Mouse (Mus musculus): ENCODE results near the gene Bpifb9b. TPM values are rescaled to one million over a fixed set of nuclear protein-coding genes. Genes with fewer than 3 reads are reported as not detected.
"Not testable (repeated sequence)": the region's sequence is repeated elsewhere in the genome, so short reads cannot be mapped to it uniquely, and the experiment has no call there.

Bpifb9b gene
- polyA plus RNA-seq (2012; rRNA removed): not detected in 2 replicates

GRCm38 (mm10) chr2:154306927-154307326, at the start of gene Bpifb9b:
Gene Bpifb9b, plus strand, starts transcription at chr2:154307227.
- H3K4me3 ChIP-seq (ENCODE audit: control insufficient read depth, low read depth, low read length); H3K36me3 ChIP-seq (ENCODE audit: control insufficient read depth, insufficient read depth, low read length); H3K4me1 ChIP-seq (ENCODE audit: control insufficient read depth, insufficient read depth, low read length); H3K27ac ChIP-seq (ENCODE audit: control insufficient read depth, insufficient read depth, low read depth, low read length); H3K27me3 ChIP-seq (ENCODE audit: control insufficient read depth, insufficient read depth, low read length): not testable (repeated sequence)

GRCm38 (mm10) chr2:154257554-154257953, 49.5 kb upstream of the Bpifb9b start, which contains the start of gene Bpifb9a:
Gene Bpifb9a, plus strand, starts transcription at chr2:154257854.
- not testable (repeated sequence) for H3K4me1 ChIP-seq (ENCODE audit: control insufficient read depth, insufficient read depth, low read length); H3K27me3 ChIP-seq (ENCODE audit: control insufficient read depth, insufficient read depth, low read length); H3K4me3 ChIP-seq (ENCODE audit: control insufficient read depth, low read depth, low read length); H3K36me3 ChIP-seq (ENCODE audit: control insufficient read depth, insufficient read depth, low read length); H3K27ac ChIP-seq (ENCODE audit: control insufficient read depth, insufficient read depth, low read depth, low read length)

GRCm38 (mm10) chr2:154264397-154264796, 42.6 kb upstream of the Bpifb9b start:
- not testable (repeated sequence) for H3K27me3 ChIP-seq (ENCODE audit: control insufficient read depth, insufficient read depth, low read length); H3K4me1 ChIP-seq (ENCODE audit: control insufficient read depth, insufficient read depth, low read length); H3K36me3 ChIP-seq (ENCODE audit: control insufficient read depth, insufficient read depth, low read length); H3K27ac ChIP-seq (ENCODE audit: control insufficient read depth, insufficient read depth, low read depth, low read length); H3K4me3 ChIP-seq (ENCODE audit: control insufficient read depth, low read depth, low read length)

GRCm38 (mm10) chr2:154291866-154292265, 15.2 kb upstream of the Bpifb9b start:
- not testable (repeated sequence) for H3K27ac ChIP-seq (ENCODE audit: control insufficient read depth, insufficient read depth, low read depth, low read length); H3K4me3 ChIP-seq (ENCODE audit: control insufficient read depth, low read depth, low read length); H3K4me1 ChIP-seq (ENCODE audit: control insufficient read depth, insufficient read depth, low read length); H3K36me3 ChIP-seq (ENCODE audit: control insufficient read depth, insufficient read depth, low read length); H3K27me3 ChIP-seq (ENCODE audit: control insufficient read depth, insufficient read depth, low read length)

GRCm38 (mm10) chr2:154292833-154293232, 14.2 kb upstream of the Bpifb9b start:
- H3K27me3 ChIP-seq (ENCODE audit: control insufficient read depth, insufficient read depth, low read length): no peaks in the 10 kb centered on the region
- H3K36me3 ChIP-seq (ENCODE audit: control insufficient read depth, insufficient read depth, low read length): peaks cover 2% of the 10 kb centered on the region; the same call in 1 of the 2 replicates
- TF ChIP-seq POLR2A (IDR thresholded peaks at IDR 0.05; ENCODE audit: control insufficient read depth, low read depth, low read length): no peak
- TF ChIP-seq CTCF (IDR thresholded peaks at IDR 0.05; ENCODE audit: control insufficient read depth, insufficient read depth, insufficient replicate concordance, low read depth, low read length): no peak
- no peak overlapping the region for H3K4me3 ChIP-seq (ENCODE audit: control insufficient read depth, low read depth, low read length)
- H3K27ac ChIP-seq (ENCODE audit: control insufficient read depth, insufficient read depth, low read depth, low read length): peak overlapping the region; percentile 59; the same call in 1 of the 2 replicates
- no peaks in the 10 kb centered on the region for H3K4me1 ChIP-seq (ENCODE audit: control insufficient read depth, insufficient read depth, low read length)

GRCm38 (mm10) chr2:154294746-154295145, 12.3 kb upstream of the Bpifb9b start:
- not testable (repeated sequence) for H3K27me3 ChIP-seq (ENCODE audit: control insufficient read depth, insufficient read depth, low read length); H3K4me3 ChIP-seq (ENCODE audit: control insufficient read depth, low read depth, low read length); H3K27ac ChIP-seq (ENCODE audit: control insufficient read depth, insufficient read depth, low read depth, low read length); H3K36me3 ChIP-seq (ENCODE audit: control insufficient read depth, insufficient read depth, low read length); H3K4me1 ChIP-seq (ENCODE audit: control insufficient read depth, insufficient read depth, low read length)
- peak; percentile 22; the same call in 1 of the 2 replicates for TF ChIP-seq CTCF (IDR thresholded peaks at IDR 0.05; ENCODE audit: control insufficient read depth, insufficient read depth, insufficient replicate concordance, low read depth, low read length)

GRCm38 (mm10) chr2:154300496-154300895, 6.5 kb upstream of the Bpifb9b start:
- H3K4me3 ChIP-seq (ENCODE audit: control insufficient read depth, low read depth, low read length): no peak overlapping the region
- no peaks in the 10 kb centered on the region for H3K36me3 ChIP-seq (ENCODE audit: control insufficient read depth, insufficient read depth, low read length)
- TF ChIP-seq POLR2A (IDR thresholded peaks at IDR 0.05; ENCODE audit: control insufficient read depth, low read depth, low read length) (no peak), CTCF (IDR thresholded peaks at IDR 0.05; ENCODE audit: control insufficient read depth, insufficient read depth, insufficient replicate concordance, low read depth, low read length) (peak; percentile 87; the same call in 1 of the 2 replicates)
- H3K4me1 ChIP-seq (ENCODE audit: control insufficient read depth, insufficient read depth, low read length): no peaks in the 10 kb centered on the region
- H3K27me3 ChIP-seq (ENCODE audit: control insufficient read depth, insufficient read depth, low read length): no peaks in the 10 kb centered on the region
- no peak overlapping the region for H3K27ac ChIP-seq (ENCODE audit: control insufficient read depth, insufficient read depth, low read depth, low read length)

- no peak overlapping the region for H3K4me3 ChIP-seq (ENCODE audit: control insufficient read depth, low read depth, low read length)
Observed at GRCm38 (mm10) chr2:154301763-154302162, 5.3 kb upstream of the Bpifb9b start.

GRCm38 (mm10) chr2:154304604-154305003, 2.4 kb upstream of the Bpifb9b start:
- not testable (repeated sequence) for H3K27me3 ChIP-seq (ENCODE audit: control insufficient read depth, insufficient read depth, low read length); H3K36me3 ChIP-seq (ENCODE audit: control insufficient read depth, insufficient read depth, low read length); H3K4me1 ChIP-seq (ENCODE audit: control insufficient read depth, insufficient read depth, low read length); H3K4me3 ChIP-seq (ENCODE audit: control insufficient read depth, low read depth, low read length); H3K27ac ChIP-seq (ENCODE audit: control insufficient read depth, insufficient read depth, low read depth, low read length)

More at GRCm38 (mm10) chr2:154301763-154302162, 5.3 kb upstream of the Bpifb9b start:
- H3K27me3 ChIP-seq (ENCODE audit: control insufficient read depth, insufficient read depth, low read length): no peaks in the 10 kb centered on the region
- no peaks in the 10 kb centered on the region for H3K4me1 ChIP-seq (ENCODE audit: control insufficient read depth, insufficient read depth, low read length)
- TF ChIP-seq CTCF (IDR thresholded peaks at IDR 0.05; ENCODE audit: control insufficient read depth, insufficient read depth, insufficient replicate concordance, low read depth, low read length): no peak
- TF ChIP-seq POLR2A (IDR thresholded peaks at IDR 0.05; ENCODE audit: control insufficient read depth, low read depth, low read length): no peak
- no peak overlapping the region for H3K27ac ChIP-seq (ENCODE audit: control insufficient read depth, insufficient read depth, low read depth, low read length)
- H3K36me3 ChIP-seq (ENCODE audit: control insufficient read depth, insufficient read depth, low read length): no peaks in the 10 kb centered on the region

- not testable (repeated sequence) for H3K4me1 ChIP-seq (ENCODE audit: control insufficient read depth, insufficient read depth, low read length); H3K27ac ChIP-seq (ENCODE audit: control insufficient read depth, insufficient read depth, low read depth, low read length); H3K27me3 ChIP-seq (ENCODE audit: control insufficient read depth, insufficient read depth, low read length); H3K4me3 ChIP-seq (ENCODE audit: control insufficient read depth, low read depth, low read length); H3K36me3 ChIP-seq (ENCODE audit: control insufficient read depth, insufficient read depth, low read length)
Observed at GRCm38 (mm10) chr2:154313771-154314170, 6.7 kb downstream of the Bpifb9b start.
